Mouse (Mus musculus) B cell, adult 2 months (primary cell): ENCODE data around the gene Arl6ip4.

Experiments
- DNase-seq, 2 experiments: peaks; one replicate each; pipeline ENCODE4 v3.0.0; 2022

The Arl6ip4 gene

GRCm38 (mm10) chr5:124115990-124116845, at the start of gene Arl6ip4:
Arl6ip4 (plus strand) TSS chr5:124116089.
- DNase-seq: peak; percentile 86 to 87

- DNase-seq: no peak
Measured at GRCm38 (mm10) chr5:124069657-124070056, 46.2 kb upstream of the Arl6ip4 start.

GRCm38 (mm10) chr5:124073682-124074081, 42.2 kb upstream of the Arl6ip4 start:
- DNase-seq: no peak

GRCm38 (mm10) chr5:124074845-124075307, 41.0 kb upstream of the Arl6ip4 start:
- DNase-seq: peak; percentile 20 to 38

GRCm38 (mm10) chr5:124075716-124076115, 40.2 kb upstream of the Arl6ip4 start:
- DNase-seq: peak in 1 of 2 experiments; percentile 16

- DNase-seq: no peak
Measured at GRCm38 (mm10) chr5:124076559-124076958, 39.3 kb upstream of the Arl6ip4 start.

- no peak for DNase-seq
Measured at GRCm38 (mm10) chr5:124077241-124077640, 38.6 kb upstream of the Arl6ip4 start.

- no peak for DNase-seq
Measured at GRCm38 (mm10) chr5:124077856-124078460, 37.9 kb upstream of the Arl6ip4 start.

- no peak for DNase-seq
Measured at GRCm38 (mm10) chr5:124078794-124079416, 37.0 kb upstream of the Arl6ip4 start.

- no peak for DNase-seq
Measured at GRCm38 (mm10) chr5:124079880-124080279, 36.0 kb upstream of the Arl6ip4 start.

- no peak for DNase-seq
Measured at GRCm38 (mm10) chr5:124082447-124082846, 33.4 kb upstream of the Arl6ip4 start.

- DNase-seq: no peak
Measured at GRCm38 (mm10) chr5:124082941-124083688, 32.8 kb upstream of the Arl6ip4 start.

GRCm38 (mm10) chr5:124083850-124084587, 31.9 kb upstream of the Arl6ip4 start:
- DNase-seq: no peak

- peak; percentile 92 to 93 for DNase-seq
Measured at GRCm38 (mm10) chr5:124084588-124085173, 31.2 kb upstream of the Arl6ip4 start.

GRCm38 (mm10) chr5:124085513-124085912, 30.4 kb upstream of the Arl6ip4 start:
- no peak for DNase-seq

- no peak for DNase-seq
Measured at GRCm38 (mm10) chr5:124086876-124087275, 29.0 kb upstream of the Arl6ip4 start.

- DNase-seq: no peak
Measured at GRCm38 (mm10) chr5:124089868-124090267, 26.0 kb upstream of the Arl6ip4 start.

GRCm38 (mm10) chr5:124091951-124092406, 23.9 kb upstream of the Arl6ip4 start:
- DNase-seq: no peak

GRCm38 (mm10) chr5:124093120-124093794, 22.6 kb upstream of the Arl6ip4 start:
- DNase-seq: no peak

GRCm38 (mm10) chr5:124093852-124094604, 21.9 kb upstream of the Arl6ip4 start:
- no peak for DNase-seq
